Mouse (Mus musculus): Measurements from ENCODE around the gene Slc6a20a.

Slc6a20a gene

DNA sequence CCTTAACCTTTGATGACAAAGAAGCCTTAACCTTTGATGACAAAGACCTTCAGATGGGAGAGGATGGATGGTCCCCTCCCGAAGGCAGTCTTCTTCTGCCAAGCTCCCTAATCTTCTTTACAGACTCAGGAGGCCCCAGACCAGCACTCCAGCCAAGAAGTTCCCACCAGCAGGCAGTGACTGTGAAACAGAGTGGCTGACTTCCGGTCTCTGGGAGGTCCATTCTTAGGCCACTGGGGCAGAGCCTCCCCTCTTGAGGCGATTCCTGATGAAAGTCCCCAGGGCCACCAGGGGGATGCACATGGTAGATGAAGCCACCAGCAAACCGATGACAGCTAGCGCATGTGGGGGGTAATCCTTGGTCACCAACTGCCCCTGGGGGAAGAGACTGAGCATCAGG, 41.9 kb downstream of the Slc6a20a start:
- DNase-seq, result no peak

DNA sequence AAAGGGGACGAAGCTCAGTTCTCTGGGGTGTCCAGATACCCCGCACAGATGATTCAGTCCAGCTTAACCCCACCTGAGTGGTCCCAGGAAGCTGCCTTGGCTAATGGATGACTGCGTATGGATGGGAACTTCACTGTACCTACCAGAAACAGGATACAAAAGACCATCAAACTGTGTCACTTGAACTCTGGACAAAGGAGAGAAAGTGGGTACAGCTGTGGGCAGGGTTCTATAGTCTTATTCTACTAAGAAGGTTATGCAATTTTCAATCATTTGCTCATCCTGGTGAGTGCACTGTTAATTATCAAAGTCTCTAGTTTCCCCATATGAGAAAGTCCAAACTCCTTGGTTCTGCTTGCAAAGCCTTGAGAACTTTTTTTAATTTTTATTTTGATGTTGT, 45.7 kb downstream of the Slc6a20a start:
- no peak for DNase-seq

DNA sequence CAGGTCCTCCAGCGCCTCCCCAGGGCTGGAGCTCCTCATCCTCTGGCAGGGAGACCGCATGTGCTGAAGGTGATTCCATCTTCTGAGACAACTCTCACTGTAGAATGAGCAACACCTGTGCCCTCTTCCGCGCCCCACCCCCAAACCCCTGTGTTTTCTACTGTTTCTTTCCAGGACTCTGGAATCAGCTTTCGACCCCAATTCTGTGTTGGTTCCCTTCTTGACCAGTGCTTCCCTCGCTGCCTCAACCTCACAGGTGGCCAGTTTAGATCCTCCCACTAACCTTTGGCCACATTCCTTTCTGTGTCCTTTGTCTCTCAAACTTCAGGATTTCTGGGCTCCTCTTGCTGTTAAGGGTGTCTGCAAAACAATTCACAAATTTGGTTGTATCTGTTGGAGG, 46.4 kb downstream of the Slc6a20a start, which contains the start of gene Slc6a20b:
Gene Slc6a20b (minus strand): TSS at position 285 of the 400 bp plus-strand sequence.
- DNase-seq, result no peak

DNA sequence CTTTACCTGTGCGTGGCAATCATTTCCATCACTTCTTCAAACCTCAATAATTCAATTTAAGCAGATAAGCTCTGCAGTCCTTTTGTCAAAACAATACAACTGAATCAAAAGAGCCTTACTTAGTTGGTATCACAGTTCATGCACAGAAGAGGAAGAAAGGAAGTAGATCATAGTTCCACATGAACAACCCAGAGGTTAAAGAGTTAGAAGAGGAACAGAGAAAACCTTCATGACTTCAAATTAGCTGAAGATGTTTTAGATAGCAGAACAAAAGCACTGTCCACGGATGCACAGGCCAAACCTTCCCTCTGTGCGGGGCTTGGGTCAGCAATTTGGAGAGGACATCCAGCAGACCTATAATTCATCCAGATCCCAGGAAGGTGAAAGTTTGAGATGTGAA, 47.0 kb downstream of the Slc6a20a start:
- no peak for DNase-seq

DNA sequence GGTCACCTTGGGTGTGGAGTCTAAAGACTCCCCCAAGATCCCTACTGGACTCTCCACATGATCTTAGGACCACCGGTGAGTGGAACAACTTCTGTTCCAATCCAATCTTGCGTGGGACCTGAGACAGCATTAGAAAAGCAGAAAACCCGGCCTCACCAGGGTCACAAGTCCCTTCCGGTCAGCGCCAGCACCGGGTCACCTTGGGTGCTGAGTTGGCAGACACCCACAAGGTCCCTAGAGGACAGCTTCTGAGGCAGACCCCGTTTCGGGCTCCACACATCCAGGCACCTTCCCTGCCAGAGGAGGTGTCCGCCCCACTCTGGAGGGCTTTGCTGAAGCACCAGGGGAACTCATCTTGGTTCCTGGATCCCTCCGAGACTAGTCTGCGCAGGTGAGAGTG, 52.9 kb downstream of the Slc6a20a start:
- no peak for DNase-seq

DNA sequence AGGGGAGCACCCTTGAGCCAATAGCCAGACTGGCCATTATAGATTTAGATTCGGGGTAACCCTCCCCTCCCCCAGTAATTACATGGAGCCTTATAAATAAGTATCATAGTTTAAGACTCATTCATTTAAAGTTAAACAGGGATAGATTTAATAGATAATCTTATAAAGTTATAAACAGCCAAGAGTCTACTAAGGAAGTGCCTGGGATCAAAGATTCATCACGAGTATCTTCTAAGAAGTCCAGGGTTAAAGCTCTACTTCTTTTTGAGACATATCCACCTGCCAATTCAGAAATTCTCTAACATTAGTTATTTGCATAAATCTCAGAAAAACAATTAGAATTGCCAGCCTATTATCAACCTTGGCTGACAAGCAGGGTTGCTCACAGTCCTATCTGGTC, 53.9 kb downstream of the Slc6a20a start:
- DNase-seq, result no peak

DNA sequence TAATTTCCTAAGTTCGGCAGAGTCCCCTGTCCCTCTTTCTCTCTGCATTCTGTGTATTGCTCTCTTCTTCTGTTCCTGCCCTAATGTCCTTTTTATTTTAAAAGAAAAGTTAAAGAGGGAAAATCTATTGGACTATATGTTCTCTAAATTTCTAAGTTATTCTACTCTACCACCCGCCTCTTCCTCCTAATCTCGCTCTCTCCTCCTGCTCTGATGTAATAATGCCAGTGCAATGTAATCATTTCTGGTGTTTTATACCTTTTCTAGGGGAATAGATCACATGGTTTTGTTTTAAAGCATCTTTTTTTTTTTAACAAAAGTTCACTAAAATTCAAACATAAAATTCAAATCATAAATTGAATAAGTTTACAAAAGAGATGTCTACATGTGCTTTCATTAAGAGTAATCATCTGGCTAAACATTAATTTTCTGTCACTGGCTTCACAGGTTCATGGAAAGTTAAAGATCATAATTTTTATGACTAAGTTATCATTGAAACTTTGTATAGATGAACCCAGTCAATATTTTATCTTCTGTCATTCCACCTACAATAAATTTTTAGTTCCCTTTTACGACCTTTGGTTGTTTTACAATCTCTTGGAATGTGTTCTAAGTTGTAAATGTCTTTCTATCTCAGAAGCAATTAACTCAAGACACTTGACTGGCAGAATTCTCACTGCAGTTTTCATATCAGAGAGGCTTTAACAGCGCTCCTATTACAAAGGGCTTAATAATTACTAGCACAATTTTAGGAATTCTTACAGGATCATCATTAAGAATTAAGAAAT, 58.2 kb downstream of the Slc6a20a start:
- DNase-seq, result no peak

DNA sequence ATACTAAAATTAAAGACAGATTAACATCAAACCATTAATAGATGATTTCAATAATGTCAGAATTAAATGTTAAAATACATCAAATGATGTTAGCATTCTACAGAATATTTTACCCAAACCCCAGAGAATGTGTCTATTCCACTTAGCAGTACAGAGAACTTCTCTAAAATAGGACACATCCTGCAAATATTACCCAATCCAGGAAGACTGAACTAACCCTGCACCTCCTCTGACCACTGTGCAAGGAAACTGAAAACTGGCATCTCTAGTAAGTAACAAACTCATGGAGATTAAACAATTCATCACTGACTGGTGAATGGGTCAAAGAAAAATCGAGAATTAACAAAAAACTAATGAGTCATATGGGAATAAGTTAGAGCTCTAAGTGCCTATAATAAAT, 77.2 kb downstream of the Slc6a20a start:
- no peak for DNase-seq

DNA sequence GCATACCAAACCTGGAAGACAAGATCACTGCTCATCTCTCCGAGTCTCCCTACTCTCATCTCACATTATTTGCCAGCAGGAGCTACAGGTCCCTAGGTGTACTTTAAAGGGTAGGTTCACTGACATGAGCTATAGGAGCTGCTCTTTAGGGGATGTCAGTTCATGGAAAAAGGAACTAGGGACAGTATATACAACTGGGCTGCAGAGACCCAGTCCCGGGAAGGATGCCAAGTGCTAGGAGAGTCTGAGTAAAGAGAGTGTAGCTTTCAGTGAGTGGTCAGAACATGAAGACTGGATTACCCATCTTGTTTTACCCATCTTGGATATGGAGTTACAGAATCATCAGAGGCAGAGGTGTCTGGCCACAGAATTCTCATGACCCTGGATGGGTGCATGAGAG, 81.3 kb downstream of the Slc6a20a start:
- no peak for DNase-seq

DNA sequence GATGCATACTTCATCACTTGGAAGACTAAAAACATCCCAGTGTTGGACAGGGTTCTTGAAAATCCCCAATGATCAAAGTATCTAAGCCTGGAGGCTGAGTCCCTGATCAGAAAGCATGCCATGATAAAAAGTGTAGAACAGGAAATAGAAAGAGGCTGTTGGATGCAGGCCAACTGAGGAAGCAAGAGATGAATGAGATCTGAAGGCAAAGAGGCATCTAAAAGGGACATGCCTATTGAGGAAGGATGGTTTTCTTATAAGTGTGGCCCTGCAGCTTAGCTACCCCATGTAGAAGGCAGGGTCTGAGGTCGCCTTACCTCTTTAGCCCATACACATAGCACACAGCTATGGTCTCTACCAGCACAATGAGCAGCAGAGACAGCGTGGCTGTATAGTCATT, 81.8 kb downstream of the Slc6a20a start:
- no peak for DNase-seq

DNA sequence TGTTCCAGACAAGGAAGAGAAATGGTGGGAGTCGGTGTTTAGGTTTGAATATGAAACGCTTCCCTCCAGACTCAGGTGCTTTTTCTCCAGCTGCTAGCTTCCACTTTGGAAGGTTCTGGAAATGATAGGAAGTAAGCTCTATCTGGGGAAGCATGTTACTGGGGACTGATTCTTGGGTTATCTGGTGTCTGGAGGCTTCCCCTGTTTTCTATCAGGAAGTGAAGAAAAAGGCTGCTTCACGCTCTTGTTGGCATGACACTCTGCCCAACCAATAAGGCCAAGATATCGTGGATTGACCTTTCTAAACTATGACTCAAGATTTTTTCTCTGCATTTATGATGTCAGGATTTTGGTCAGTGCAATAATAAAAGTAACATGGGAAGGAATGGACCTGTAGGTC, 83.5 kb downstream of the Slc6a20a start:
- DNase-seq, result no peak

DNA sequence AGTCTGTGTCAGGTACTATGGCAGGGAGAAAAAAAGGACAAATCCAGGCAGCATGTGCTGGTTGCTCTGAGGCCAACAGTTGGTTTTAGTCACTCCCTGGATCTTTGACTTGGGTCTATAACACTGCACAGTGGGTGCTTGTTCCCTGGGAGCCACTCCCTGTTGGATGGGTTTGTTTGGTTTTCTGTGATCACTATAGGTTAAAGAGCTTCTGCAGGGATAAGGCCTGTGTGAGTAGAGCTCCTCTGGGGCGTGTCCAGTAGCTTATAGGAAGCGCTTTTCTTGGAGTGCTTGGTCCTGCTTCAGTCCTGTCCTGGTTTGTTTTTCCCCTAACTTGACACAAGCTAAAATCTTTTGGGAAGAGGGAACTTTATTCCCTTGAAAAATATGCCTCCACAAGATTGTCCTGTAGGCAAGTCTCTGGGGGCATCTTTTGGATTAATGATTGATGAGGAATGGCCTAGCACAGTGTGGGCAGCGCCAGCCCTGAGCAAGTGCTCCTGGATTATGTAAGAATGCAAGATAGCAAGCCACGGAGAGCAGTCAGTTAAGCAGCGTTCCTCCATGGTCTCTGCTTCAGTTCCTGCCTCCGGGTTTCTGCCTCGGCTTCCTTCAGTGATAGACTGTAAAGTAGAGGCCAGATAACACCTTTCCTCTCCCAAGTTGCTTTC, 89.3 kb downstream of the Slc6a20a start:
- DNase-seq, result no peak
